Mouse (Mus musculus): ENCODE results near the gene Emp1. TPM values are rescaled to one million over a fixed set of nuclear protein-coding genes. Genes with fewer than 3 reads are reported as not detected.
A peak's percentile ranks its signal among the peaks of the same experiment; 100 is the strongest.

The Emp1 gene
- polyA plus RNA-seq, 2 experiments = 0.55 to 2.0 TPM

DNA sequence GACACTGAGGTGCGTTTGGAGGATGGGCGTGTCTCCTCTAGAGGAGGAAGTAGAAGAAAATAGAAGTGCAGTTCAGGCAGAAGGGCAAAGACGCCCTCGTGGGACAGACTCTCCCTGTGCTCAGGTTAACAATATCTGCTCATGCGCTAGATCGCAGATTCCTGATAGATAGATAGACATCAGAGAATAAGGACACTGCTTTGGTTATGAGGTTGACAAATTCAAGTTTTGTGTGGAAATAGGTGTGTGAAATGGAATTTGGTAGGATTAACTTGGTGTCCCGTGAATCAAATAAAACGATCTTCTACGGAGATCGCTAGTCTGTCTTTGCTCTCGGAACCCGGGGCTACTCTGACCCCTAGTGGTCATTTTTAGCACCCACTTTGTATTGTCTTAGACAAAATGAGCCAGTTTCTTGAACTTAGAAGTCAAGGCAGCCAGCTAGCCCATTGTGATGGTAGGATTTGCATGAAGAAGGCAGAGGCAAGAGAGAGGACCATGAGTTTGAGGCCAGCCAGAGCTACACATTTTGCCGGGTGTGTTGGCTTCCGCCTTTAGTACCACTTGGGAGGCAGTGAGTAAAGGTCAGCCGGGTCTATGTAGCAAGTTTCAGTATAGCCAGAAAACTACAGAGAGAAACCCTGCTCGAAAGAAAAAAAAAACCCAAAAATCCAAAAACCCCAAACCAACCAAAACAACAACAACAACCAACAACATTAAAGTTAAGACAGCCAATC, 15.4 kb downstream of the Emp1 start:
- H3K9me3 ChIP-seq (ENCODE audit: control insufficient read depth, low read length) = no peaks in the 10 kb centered on the region
- no peak for TF ChIP-seq EP300 (IDR thresholded peaks at IDR 0.05; ENCODE audit: low read depth)
- TF ChIP-seq CTCF (IDR thresholded peaks at IDR 0.05; ENCODE audit: low read depth) = peak; percentile 76
- H3K27me3 ChIP-seq (ENCODE audit: control insufficient read depth, insufficient read depth, low read length) = no peaks in the 10 kb centered on the region
- no peaks in the 10 kb centered on the region for H3K36me3 ChIP-seq (replicated peaks; ENCODE audit: control insufficient read depth, insufficient read depth, low read depth)
- WGBS (ENCODE audit: insufficient replicate concordance) = 15% methylated on average over 16 of the region's 16 CpGs
- H3K27ac ChIP-seq = no peak overlapping the region
- no peak for ATAC-seq (ENCODE audit: insufficient read depth)
- peak; percentile 28 to 41 (median 34) for DNase-seq (ENCODE audit: low read depth in 3 of 3, low spot score in 3 of 3)
- no peaks in the 10 kb centered on the region for H3K4me1 ChIP-seq (replicated peaks; ENCODE audit: control insufficient read depth in 2 of 2, insufficient read depth in 2 of 2, low read length in 1 of 2)
- H3K9ac ChIP-seq (replicated peaks) = no peak overlapping the region
- no peak overlapping the region for H3K4me3 ChIP-seq (ENCODE audit: insufficient read depth in 1 of 2, low read depth in 2 of 2, low read length in 2 of 2)
- H3K4me2 ChIP-seq (ENCODE audit: low read depth) = peak overlapping the region; percentile 40

DNA sequence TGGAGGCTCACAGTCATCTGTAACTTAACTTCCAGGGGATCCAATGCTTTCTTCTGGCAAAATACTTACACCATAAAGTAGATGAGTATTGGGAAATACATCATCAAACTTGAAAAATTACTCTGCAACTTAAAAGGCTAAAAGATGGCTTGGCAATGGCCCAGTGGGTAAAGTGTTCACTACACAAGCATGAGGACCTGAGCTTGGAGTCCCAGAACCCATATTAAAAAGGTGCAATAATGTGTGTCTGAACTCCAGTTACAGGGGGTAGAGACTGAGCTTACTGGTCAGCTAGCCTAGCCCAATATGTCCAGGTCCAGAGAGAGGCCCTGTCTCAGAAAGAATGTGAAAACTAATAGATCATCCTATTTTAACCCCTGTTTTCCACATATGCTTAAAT, 21.6 kb downstream of the Emp1 start:
- no peak overlapping the region for H3K9ac ChIP-seq (replicated peaks)
- DNase-seq (ENCODE audit: low read depth in 3 of 3, low spot score in 3 of 3) (no peak), ATAC-seq (ENCODE audit: insufficient read depth) (no peak)
- H3K27ac ChIP-seq = no peak overlapping the region
- H3K9me3 ChIP-seq (ENCODE audit: control insufficient read depth, low read length) = no peaks in the 10 kb centered on the region
- H3K27me3 ChIP-seq (ENCODE audit: control insufficient read depth, insufficient read depth, low read length) = no peaks in the 10 kb centered on the region
- H3K36me3 ChIP-seq (replicated peaks; ENCODE audit: control insufficient read depth, insufficient read depth, low read depth) = no peaks in the 10 kb centered on the region
- H3K4me1 ChIP-seq (replicated peaks; ENCODE audit: control insufficient read depth in 2 of 2, insufficient read depth in 2 of 2, low read length in 1 of 2) = peaks cover 0 to 2% of the 10 kb centered on the region in 2 experiments; a peak in 1 of 4 replicates
- no peak overlapping the region for H3K4me3 ChIP-seq (ENCODE audit: insufficient read depth in 1 of 2, low read depth in 2 of 2, low read length in 2 of 2)
- TF ChIP-seq EP300 (IDR thresholded peaks at IDR 0.05; ENCODE audit: low read depth) = no peak
- no peak for TF ChIP-seq CTCF (IDR thresholded peaks at IDR 0.05; ENCODE audit: low read depth)
- no peak overlapping the region for H3K4me2 ChIP-seq (ENCODE audit: low read depth)

DNA sequence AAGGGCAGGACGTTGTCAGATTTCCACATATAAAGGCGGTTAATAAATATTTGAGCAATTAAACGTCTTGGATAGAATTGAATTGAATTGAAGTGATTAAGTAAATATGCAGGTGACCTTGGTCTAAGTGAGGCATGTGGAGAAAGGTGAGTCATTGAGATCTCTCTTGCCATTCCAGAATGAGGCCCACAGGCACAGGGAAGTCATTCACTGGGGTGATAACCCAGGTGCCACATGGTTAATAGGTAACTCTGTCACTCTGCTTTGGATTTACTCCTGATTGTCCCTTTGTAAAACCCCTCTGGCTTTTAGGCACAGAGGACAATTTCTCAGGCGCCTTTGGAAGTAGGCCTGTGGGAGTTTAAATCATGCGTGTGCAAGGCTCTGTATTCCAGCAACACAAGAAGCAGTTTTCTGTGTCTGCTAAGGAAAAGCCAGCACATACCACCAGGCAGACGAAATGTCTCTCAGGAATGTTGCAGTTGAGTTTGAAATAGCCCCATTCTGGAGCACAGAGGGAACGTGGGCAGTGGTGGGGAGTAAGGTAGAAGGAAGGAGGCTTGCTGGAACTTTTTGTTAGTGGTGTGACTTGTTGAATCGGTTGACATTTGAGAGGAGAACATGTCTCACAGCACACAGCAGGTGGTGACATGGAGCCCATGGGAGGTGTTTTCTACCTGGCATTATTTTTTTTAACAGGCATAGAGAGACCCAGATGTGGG, 23.6 kb downstream of the Emp1 start:
- ATAC-seq (ENCODE audit: insufficient read depth) (no peak), DNase-seq (ENCODE audit: low read depth in 3 of 3, low spot score in 3 of 3) (no peak)
- Histone ChIP-seq H3K36me3 (replicated peaks; ENCODE audit: control insufficient read depth, insufficient read depth, low read depth) (no peaks in the 10 kb centered on the region), H3K4me1 (replicated peaks; ENCODE audit: control insufficient read depth in 2 of 2, insufficient read depth in 2 of 2, low read length in 1 of 2) (peaks cover 0 to 11% of the 10 kb centered on the region in 2 experiments; a peak in 2 of 4 replicates), H3K4me2 (ENCODE audit: low read depth) (no peak overlapping the region), H3K9ac (replicated peaks) (no peak overlapping the region), H3K27me3 (ENCODE audit: control insufficient read depth, insufficient read depth, low read length) (no peaks in the 10 kb centered on the region), H3K4me3 (ENCODE audit: insufficient read depth in 1 of 2, low read depth in 2 of 2, low read length in 2 of 2) (no peak overlapping the region), H3K9me3 (ENCODE audit: control insufficient read depth, low read length) (no peaks in the 10 kb centered on the region), H3K27ac (no peak overlapping the region)
- WGBS (ENCODE audit: insufficient replicate concordance) = 41% methylated on average over 8 of the region's 8 CpGs
- no peak for TF ChIP-seq EP300 (IDR thresholded peaks at IDR 0.05; ENCODE audit: low read depth)
- TF ChIP-seq CTCF (IDR thresholded peaks at IDR 0.05; ENCODE audit: low read depth) = no peak

DNA sequence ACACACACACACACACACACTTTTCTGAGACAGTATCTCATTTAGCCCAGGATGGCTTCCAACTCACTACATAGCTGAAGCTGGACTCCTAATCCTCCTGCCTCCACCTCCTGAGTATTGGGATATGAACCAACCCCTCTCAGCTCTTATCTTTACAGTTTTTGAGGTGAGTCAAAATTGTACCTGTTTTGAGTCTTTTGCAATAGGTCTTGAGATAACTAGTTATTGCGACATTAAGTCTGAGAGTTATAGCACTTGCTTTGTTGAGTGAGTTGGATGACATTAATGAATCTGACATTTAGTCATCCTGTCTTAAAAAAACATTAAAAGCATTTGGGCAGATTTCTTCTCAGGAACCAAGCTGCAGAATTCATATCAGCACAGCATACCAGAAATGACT, 25.3 kb downstream of the Emp1 start:
- DNase-seq (ENCODE audit: low read depth in 3 of 3, low spot score in 3 of 3) = no peak
- no peak overlapping the region for H3K4me3 ChIP-seq (ENCODE audit: insufficient read depth in 1 of 2, low read depth in 2 of 2, low read length in 2 of 2)
- no peaks in the 10 kb centered on the region for H3K9me3 ChIP-seq (ENCODE audit: control insufficient read depth, low read length)
- TF ChIP-seq EP300 (IDR thresholded peaks at IDR 0.05; ENCODE audit: low read depth) (no peak), CTCF (IDR thresholded peaks at IDR 0.05; ENCODE audit: low read depth) (no peak)
- ATAC-seq (ENCODE audit: insufficient read depth) = no peak
- H3K27me3 ChIP-seq (ENCODE audit: control insufficient read depth, insufficient read depth, low read length) = no peaks in the 10 kb centered on the region
- peaks cover 0 to 11% of the 10 kb centered on the region in 2 experiments; a peak in 2 of 4 replicates for H3K4me1 ChIP-seq (replicated peaks; ENCODE audit: control insufficient read depth in 2 of 2, insufficient read depth in 2 of 2, low read length in 1 of 2)
- H3K9ac ChIP-seq (replicated peaks) = no peak overlapping the region
- WGBS (ENCODE audit: insufficient replicate concordance) = 83% methylated on average over 1 of the region's 1 CpGs
- no peak overlapping the region for H3K27ac ChIP-seq
- no peak overlapping the region for H3K4me2 ChIP-seq (ENCODE audit: low read depth)
- H3K36me3 ChIP-seq (replicated peaks; ENCODE audit: control insufficient read depth, insufficient read depth, low read depth) = no peaks in the 10 kb centered on the region

DNA sequence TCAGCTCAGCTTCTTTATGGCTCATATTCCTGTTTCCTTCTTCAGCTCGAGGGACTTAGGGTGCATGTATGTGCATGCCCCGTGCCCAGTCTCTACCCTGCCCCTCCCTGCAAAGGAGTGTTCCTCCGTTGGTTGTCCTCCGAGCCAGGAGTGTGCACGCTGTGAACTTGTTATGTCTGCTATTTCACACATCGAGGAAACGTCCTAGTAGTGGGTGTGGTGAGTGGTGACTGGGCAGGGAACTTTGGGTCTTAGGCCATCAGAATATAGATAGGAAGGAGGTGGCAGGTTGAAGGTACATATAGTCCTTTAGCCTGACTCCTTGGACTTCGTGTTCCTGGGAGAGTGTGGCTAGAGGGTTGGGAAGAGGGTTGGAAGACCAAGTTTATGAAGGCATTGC, 26.4 kb downstream of the Emp1 start:
- ATAC-seq (ENCODE audit: insufficient read depth) (no peak), DNase-seq (ENCODE audit: low read depth in 3 of 3, low spot score in 3 of 3) (no peak)
- Histone ChIP-seq H3K36me3 (replicated peaks; ENCODE audit: control insufficient read depth, insufficient read depth, low read depth) (no peaks in the 10 kb centered on the region), H3K27ac (no peak overlapping the region), H3K4me1 (replicated peaks; ENCODE audit: control insufficient read depth in 2 of 2, insufficient read depth in 2 of 2, low read length in 1 of 2) (peaks cover 0 to 11% of the 10 kb centered on the region in 2 experiments; a peak in 2 of 4 replicates), H3K27me3 (ENCODE audit: control insufficient read depth, insufficient read depth, low read length) (no peaks in the 10 kb centered on the region), H3K9ac (replicated peaks) (no peak overlapping the region), H3K4me2 (ENCODE audit: low read depth) (no peak overlapping the region), H3K4me3 (ENCODE audit: insufficient read depth in 1 of 2, low read depth in 2 of 2, low read length in 2 of 2) (no peak overlapping the region), H3K9me3 (ENCODE audit: control insufficient read depth, low read length) (no peaks in the 10 kb centered on the region)
- WGBS (ENCODE audit: insufficient replicate concordance) = 39% methylated on average over 8 of the region's 8 CpGs
- TF ChIP-seq CTCF (IDR thresholded peaks at IDR 0.05; ENCODE audit: low read depth) = no peak
- TF ChIP-seq EP300 (IDR thresholded peaks at IDR 0.05; ENCODE audit: low read depth) = no peak

Data from liver, embryonic 14.5 days (tissue).